Mouse (Mus musculus) frontal cortex, postnatal 14 days (tissue): Measurements from ENCODE around the gene 1700007K13Rik.
"Not testable (repeated sequence)": the region's sequence is repeated elsewhere in the genome, so short reads cannot be mapped to it uniquely, and the experiment has no call there.

Experiments used
- DNase-seq, 2 experiments: peaks; one replicate each; pipeline ENCODE4 v3.0.0; 2022; ENCODE audit warnings: low spot score in 2 of 2

Gene 1700007K13Rik

DNA sequence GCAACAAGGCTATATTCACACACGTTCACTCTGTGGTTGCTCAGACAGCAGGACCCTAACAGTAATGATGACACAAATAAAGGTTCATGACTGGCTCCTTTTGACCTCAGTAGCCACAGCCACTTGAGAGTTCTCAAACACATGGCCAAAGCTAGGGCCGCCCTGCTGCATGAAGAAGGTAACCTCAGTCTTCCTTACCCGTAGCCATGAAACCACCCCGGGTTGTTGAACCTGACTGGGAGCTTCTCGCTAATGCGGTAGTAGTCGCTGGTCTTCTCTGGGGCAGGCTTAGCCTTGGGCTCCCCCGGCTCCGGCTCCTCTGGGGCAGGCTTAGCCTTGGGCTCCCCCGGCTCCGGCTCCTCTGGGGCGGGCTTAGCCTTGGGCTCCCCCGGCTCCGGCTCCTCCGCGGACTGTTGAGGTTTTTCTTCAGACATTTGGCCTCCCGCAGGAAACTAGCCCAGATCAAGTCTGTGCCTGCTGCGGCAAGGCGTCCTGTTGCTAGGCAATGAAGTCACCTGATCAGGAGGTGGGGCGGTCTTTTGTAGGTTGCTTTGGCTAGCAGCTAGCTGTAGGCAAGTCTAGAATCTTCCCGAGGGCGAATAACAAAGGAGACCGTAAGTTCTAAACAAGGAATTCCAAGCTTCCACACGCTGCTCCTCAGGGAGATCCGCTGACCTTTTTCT is at the start of gene 1700007K13Rik:
1700007K13Rik (minus strand) TSS at position 497 of the 683 bp plus-strand sequence.
- peak; percentile 49 to 54 for DNase-seq

DNA sequence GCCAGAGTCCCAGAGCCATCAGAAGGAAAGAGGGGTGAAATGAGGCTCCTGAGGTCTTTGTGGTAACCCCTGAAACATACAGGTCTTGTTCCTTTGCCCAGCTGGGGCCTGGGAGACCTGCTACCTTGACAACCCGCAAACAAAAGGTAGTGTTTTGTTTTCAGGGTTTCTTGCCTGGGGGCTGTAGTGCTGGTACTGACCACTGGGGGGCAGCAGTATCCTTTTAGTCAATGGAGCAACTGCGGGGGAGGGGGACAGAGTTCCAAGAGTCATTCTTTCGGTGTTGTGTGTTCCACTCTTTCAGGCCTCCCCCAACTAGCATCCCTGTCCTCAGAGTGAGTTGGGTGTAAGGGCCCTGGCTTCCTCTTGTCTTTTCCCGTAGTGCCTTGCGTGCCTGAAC is 48.4 kb upstream of the 1700007K13Rik start:
- peak; percentile 69 to 84 for DNase-seq

DNA sequence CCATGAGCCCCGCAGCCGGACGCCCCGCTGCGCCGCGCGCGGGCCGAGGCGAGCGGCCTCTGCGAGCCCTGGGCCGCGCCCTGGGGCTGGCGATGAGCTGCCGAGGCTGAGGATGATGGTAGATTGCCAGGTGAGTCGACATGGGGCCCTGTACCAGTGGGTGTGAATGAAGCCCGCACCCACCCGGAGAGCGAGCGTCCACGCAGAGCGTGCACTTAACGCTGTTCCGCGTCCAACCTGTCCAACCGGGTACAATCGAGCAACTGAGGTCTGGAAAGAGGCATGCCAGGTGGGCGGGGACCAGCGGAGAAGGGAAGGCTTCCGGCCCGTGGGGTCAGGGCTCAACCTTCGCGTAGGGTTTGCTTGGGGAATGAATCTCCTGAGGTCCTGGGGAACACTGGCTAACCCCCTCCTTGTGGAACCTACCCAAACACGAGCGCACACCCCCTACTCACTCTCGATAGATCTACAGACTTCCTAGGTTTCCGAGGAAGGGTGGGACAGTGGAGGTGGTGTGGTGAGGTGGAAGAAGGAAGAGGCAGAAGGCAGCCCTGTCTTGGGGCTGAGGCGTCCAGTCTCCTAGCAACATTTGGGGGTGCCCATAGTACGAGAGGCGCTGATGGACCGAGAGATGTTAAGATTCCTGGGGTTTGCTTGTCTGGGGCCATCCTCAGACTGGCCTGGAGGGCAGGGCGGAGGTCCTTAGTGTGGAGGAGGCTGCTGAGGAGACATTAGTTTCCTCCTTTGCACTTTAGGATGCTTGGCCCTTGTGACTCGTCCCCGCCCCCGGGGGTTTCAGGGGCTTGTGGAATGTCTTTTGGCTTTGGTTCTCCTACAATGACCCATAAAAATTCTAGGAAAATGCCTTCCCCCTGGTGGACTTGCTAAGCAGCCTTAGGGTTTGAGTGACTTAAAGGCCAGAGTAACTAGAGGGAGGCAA is 47.6 kb upstream of the 1700007K13Rik start:
- DNase-seq, result peak in 1 of 2 experiments; percentile 30

DNA sequence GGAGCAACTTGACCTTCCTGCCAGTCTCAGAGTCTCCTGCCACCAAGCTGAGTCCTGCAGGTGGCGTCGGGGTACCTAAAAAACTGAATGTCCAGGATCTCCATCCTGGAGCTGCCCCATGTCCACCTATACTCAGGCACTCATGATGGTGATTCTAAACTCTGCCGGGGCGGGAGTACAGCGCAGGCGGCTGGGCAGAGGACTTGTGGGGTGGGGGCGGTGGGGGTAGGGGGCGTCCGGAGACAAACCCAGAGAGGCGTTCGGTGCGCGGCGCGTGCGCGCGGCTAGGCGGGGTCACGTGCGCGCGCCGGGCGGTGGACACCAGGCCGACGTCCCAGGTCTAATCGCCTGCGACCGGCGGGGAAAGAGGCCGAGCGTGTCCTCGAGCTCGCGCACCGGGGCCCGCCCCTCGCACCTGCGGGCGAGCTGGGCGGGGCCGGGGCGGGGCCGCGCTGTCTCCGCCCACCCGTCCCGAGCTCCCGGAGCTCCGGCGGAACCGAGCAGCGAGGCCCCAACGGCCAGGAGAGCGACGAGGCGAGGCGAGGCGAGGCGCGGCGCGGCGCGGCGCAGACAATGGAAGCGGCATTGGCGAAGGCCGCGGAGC is 46.8 kb upstream of the 1700007K13Rik start, which contains the start of gene Ralgds:
Ralgds (plus strand) TSS at position 328 of the 604 bp plus-strand sequence.
- DNase-seq, result peak in 1 of 2 experiments; percentile 17

DNA sequence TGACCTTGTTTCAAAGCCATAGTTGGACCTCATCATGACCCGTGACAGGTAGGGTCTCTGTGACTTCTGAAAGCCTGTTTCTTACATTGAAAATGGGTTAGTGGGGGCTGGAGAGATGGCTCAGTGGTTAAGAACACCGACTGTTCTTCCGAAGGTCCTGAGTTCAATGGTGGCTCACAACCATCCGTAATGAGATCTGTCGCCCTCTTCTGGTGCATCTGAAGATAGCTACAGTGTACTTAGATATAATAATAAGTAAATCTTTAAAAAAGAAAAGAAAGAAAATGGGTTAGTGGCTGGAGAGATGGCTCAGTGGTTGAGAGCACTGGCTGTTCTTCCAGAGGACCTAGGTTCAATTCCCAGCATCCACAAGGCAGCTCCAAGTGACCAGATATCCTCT is 45.5 kb upstream of the 1700007K13Rik start:
- DNase-seq, result not testable (repeated sequence)

DNA sequence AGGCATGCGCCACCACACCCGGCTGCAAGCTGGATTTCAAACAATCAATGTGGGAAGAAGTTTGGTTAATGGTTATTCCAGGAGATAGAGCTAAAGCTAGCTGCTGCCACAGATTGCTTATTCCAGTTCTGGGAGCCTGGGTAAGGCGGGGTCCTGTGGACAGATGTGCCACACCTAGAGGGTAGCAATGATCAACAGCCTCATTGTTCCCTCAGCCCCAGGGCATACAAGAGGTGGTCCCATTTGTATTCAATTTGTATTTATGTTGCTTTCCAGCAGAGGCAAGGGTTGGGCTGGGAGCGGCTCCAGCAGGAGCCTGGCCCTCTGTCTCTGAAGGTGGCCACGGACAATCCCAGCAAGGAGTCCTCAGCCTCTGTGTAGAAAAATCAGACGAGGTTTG is 40.2 kb upstream of the 1700007K13Rik start:
- DNase-seq, result peak in 1 of 2 experiments; percentile 0

DNA sequence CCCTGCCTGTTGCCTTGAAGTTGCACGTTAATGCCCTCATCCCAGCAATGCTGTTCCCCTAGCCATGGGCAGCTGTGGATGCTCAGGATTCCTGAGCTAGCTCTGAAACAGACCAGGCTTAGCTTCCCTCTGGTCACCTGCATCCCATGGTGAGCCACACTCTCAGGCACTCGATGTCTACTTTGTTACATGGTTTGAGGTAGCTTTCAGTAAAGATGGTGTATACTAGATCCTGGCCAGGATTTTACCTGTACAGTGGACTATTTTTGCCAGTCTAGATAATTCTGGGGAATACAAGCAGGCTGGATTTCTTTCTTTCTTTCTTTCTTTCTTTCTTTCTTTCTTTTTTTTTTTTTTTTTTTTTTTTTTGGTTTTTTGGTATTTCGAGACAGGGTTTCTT is 39.7 kb upstream of the 1700007K13Rik start, which contains the start of gene Gm10134:
Gm10134 (plus strand) TSS at position 301 of the 400 bp plus-strand sequence.
- peak in 1 of 2 experiments; percentile 1 for DNase-seq

DNA sequence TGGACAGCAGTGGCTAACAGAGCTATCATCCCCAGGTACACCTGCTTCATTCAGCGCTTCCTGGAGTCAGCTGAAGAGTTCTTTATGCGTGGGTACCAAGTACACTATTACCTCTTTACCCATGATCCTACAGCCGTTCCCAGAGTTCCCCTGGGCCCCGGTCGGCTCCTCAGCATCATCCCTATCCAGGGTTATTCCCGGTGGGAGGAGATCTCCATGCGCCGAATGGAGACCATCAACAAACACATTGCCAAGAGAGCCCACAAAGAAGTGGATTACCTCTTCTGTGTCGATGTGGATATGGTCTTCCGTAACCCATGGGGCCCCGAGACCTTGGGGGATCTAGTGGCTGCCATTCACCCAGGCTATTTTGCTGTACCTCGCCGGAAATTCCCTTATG is 38.5 kb upstream of the 1700007K13Rik start:
- peak in 1 of 2 experiments; percentile 0 for DNase-seq

DNA sequence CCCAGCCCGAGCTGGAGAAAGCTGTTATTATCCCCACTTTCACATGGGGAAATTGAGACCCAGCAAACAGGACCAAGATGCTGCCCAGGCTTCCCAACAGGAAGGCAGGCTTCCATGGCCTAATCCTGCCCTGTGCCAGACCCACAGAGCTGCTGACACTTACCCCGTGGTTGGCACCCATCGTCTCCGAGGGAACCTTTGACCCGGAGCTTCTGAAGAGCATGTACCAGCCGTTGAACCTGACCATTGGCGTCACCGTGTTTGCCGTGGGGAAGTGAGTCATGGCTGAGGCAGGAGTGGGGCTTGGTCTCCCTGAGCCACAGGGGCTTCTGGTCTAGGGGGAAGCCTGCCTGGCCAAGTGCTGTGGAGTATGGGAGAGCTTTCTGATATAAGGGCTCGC is 36.9 kb upstream of the 1700007K13Rik start:
- DNase-seq, result no peak

DNA sequence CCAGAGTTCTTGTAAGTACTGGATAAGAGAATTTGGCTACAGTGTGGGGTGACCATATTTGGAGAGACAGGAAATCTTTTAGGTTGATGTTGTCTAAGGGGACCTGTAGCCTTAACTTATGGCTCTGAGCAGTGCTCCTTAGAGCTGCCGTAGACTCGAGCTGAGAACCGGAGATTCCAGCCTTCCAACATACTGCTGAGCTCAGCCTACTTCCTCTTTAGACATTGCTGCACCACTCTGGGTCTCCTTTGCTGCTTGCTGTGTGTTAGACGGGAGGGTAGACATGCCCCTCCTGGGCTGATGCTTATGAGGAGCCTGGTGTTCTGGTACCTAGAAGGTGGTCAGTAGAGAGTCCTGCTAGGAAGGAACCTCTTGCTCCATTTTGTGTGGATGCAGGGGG is 32.3 kb upstream of the 1700007K13Rik start:
- DNase-seq, result no peak

DNA sequence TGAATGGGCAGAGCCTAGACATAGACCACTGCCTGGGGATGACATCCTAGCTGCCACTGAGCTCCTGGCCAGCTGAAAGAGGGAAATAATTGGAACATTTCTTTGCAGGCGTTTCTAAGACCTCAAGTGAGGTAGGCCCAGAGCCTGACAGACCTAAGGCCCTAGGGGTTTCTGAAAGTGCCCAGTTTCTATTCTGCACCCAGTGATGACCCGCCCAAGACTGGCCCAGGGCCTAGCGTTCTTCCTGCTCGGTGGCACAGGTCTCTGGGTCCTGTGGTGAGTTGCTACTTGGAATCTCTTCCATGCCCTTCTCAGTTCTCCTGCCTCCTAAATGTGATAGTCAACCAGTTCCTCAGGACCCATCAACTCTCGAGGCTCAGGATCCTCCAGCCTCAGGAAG is 31.4 kb upstream of the 1700007K13Rik start:
- no peak for DNase-seq

DNA sequence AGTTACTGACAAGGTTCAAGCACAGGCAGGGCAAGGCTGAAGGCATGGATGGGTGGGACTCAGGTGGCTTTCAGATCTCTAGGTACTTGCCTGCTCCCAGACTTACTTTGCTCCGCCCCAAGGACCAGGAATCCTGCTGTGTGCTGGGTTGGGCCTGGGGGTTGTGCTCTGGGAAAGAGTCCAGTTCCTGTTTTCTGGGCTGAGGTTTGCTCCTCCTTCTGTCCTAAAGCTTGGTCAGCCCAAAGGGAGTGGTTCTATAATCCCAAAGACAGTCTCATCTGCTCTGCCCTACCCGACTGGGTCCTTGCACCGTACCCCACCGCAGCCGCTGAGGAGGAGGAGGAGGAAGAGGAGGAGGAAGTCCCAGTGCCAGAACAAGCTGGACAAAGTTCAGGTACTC is 30.5 kb upstream of the 1700007K13Rik start, which contains the start of gene Gbgt1:
Gbgt1 (plus strand) TSS at position 221 of the 400 bp plus-strand sequence.
- no peak for DNase-seq

DNA sequence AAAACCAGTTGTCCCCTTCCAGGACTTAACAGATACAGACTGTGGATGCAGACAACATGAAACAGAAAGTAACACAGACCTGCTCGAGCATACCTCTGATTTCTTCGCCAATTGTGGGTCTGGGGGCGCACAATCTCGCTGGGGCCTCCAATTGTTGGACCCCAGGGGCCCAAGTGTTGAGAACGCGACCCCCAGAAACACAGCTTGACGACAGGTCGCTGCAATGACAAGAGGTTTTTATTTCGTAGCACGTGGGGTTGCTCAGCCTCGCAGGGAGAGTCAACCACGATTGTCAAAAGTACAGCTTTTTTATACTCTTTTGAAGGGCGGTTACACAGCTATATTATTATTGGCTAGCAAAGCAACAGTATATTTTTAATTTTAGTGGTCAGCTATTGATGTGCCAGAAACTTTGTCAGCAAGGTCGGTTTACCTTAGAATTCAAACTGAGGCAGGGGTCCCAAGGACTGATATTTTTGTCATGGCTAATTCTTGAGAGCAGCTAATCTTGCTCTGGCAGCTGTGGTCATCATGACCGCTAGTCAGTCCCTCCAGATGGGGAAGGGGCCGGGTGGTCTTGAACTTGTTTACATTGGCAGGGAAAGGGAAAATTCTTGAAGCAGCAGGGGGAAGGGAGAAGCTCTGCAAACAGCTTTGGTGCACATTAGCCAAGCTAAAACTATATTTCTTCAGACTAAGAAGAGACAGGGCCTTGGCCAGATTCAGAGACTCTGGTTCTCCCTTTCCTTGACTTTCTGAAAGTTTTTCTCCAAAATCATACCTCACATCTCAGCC is 29.9 kb upstream of the 1700007K13Rik start:
- DNase-seq, result no peak

DNA sequence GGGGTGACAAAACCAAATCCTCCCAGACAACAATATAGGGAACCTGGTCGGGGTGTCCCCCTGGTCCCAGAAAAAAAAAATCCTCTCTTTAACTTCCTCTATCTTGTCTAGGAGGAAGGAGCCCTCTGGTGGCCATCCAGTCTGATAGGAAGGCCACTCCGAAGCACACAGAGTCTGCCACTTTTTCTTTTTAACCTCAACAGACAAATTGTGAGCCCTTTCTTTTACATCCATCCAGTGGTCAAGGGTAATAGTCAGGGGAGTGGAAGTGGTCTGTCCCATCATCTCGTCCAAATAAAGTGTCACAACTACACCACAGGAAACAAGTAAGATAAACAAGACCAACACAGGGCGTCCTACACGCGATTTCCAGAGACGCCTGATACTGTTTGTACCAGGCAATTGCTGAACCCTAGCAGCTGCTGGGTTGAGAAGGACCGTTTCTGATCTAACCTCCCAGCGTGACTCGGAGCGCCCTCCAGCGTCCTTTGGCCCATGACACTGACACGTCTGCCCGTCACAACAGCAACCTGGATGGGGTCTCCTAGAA is 29.1 kb upstream of the 1700007K13Rik start:
- DNase-seq, result no peak

DNA sequence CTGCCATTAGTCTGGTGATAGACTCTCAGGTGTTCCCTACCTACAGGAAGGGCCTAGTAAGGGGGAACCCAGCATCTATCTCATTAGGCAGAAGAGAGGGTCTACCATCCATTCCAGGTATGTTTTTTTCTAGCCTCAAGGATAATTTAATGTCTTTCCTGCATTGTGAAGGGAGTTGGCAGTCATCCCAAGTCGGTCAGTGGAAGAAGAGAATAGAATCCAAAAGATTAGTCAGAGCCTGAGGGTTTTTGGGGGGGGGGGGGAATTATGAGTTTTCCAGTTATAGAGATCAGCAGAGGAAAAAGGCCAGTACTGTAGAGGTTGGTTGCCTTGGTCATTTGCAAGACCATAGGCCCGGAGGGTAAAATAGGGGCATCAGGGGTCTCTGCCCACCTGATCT is 28.4 kb upstream of the 1700007K13Rik start:
- DNase-seq, result no peak

DNA sequence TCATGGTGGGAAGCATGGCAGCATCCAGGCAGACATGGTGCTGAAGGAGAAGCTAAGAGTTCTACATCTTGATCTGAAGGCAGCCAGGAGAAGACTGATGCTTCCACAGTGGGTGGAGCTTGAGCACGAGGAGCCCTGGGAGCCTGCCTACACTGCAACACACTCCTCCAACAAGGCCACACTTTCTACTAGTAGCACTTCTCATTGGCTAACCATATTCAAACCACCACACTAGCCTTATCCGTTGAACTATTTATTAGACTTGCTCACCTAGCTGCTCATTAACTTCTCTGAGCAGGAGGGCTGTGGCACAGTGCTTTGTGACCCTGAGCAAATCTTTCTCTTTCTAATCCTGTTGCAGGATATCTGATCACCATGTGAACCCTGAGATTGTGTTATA is 17.7 kb upstream of the 1700007K13Rik start:
- no peak for DNase-seq

DNA sequence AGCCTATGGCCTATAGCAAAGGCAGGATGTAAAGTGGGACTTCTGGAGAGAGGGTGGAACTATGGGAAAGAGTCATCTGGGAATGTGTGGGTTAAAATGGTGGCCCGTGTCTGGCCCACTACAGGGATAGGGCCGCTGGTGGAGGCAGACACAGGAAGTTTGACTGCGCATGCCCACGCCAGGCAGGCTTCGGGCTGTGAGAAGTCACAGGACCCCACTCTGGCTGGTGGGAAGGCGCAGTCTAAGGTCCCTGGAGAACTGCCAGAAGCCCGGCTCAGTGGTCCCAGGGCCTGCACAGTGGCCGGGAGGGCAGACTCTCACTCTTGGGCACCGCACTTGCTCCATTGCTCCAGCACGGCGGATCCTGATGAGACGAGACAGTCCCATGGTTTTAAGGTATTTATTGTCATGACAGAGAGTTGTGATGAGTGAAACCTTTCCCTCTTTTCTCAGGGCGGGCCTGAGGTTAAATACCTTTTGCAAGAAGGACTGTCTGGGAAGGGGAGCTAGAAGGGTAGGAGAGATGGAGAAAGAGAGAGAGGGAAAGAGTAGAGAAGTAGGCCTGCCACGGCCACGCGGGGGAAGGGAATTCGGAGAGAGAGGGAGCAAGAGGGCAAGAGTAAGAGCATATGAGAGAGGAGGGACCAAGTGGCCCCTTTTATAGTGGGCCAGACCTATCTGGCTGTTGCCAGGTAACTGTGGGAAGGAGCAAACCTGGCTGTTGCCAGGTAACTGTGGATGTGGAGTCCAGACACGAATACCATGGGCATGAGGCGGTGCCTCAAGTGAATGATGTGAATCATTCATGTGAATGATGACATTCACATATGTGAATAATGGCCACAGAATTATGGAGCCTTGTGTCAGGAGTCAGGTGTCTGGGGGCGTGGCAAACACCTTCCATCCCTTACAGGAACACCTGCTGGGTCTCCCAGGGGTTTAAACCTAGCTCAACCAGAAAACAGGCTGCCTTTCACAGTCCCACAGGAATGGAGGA is 13.4 kb upstream of the 1700007K13Rik start:
- no peak for DNase-seq

DNA sequence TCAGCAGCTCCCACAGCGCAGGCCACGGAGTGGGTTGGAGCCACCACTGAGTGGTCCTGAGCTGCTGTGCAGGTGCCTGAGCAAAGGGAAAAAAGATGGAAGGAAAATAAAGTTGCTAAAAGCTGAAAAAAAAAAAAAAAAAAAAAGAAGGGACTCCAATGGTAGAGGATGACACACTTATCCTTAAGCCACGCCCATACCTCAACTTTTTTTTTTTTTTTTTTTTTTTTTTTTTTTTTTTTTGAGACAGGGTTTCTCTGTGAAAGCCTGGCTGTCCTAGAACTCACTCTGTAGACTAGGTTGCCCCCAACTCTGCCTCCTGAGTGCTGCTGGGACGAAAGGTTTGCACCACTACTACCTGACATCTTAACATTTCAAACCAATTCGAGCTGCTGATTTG is 11.9 kb upstream of the 1700007K13Rik start:
- not testable (repeated sequence) for DNase-seq

DNA sequence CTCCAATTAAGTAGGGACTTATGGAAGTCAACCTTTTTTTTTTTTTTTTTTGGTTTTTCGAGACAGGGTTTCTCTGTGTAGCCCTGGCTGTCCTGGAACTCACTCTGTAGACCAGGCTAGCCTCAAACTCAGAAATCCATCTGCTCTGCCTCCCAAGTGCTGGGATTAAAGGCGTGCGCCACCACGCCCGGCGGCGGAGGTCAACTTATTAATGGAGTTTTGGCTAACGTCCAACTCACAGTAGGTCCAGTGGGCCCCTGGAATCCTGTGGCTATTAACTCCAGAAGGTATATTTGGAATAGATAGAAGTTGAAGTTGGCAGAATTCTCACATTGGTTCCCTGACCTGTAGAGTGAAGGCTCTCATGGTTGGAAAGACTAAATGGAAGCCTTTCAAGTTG is 5.9 kb upstream of the 1700007K13Rik start:
- not testable (repeated sequence) for DNase-seq

DNA sequence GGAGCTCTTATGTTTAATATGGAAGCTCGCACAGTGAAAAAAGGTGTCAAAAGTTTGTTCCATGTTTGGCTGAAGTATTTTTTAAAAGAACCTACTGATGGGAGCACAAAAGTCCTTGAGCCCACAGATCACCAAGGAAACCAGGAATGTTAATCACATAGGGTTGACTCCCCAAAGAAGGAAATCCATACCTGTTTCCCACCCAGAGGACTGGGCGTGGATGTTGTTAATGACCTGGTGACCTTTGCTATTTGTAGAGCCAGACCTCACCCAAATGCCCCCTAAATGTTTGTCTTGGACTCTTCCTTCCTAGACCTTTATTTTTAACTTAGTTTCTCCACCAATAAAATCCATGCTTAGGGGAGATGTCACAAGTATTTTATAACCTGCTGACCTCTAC is 4.5 kb upstream of the 1700007K13Rik start:
- DNase-seq, result no peak
